Mouse (Mus musculus) megakaryocyte, adult 5-6 weeks (primary cell): Measurements from ENCODE around the gene Gif. TPM values are rescaled to one million over a fixed set of nuclear protein-coding genes. Genes with fewer than 3 reads are reported as not detected.

ENCODE experiments used
- ATAC-seq: 2 replicates; pipeline ENCODE4 v1.8.0; 2016; ENCODE audit warnings: mild to moderate bottlenecking, inconsistent platforms; ENCODE audit not compliant: poor library complexity, severe bottlenecking
- total RNA-seq, 2 experiments: library from RNA; stranded (forward) in 1 of 2; stranded (reverse) in 1 of 2; fragments of 153-499, 151-499 nt in 1 of 2; fragments of 221-1000, 200-1000 nt in 1 of 2; gene quantifications; 2 replicates each; pipeline versions ENCODE4 v1.2.3 to v1.2.4; 2015 to 2017

Gif gene
- total RNA-seq, 2 experiments from 2014 or later = not detected

DNA sequence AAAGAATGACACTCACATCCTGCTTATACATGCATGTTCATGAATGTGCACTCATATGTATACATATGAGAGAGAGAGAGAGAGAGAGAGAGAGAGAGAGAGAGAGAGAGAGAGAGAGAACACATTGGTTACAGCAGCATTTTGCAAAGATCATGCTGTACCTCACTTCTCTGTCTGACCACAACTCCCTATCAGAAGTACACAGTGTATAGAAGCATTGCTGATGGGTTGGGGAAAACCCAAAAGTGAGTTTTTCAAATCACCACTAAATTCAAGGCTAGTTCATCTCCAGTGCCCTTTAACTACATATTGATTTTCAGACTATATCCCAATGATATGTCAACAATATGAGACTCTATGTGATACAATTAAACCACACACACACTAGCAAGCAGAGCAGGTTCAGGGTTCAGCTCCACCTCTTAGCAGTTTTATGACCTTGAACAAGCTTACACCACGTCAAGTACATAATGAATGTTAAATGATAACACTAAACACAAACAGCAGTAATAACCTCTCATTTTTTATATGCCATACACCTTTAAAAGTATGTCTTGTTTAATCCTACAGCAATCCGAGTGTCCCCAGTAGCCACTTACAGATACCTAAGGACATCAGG, 46.5 kb downstream of the Gif start:
- no peak for ATAC-seq

DNA sequence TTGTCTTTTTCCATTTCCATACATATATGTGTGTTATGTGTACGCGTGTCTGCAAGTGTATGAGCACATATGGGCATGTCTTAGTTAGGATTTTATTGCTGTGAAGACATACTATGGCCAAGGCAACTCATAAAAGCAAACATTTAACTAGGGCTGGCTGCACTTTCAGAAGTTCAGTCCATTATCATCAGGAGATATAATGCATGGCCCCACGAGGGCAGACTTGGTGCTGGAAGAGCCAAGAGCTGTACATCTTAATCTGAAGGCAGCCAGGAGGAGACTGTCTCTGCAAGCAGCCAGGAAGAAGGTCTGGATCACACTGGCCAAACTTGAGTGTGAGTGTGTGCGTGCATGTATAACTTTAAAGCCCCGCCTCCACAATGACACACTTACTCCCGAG, 47.1 kb downstream of the Gif start:
- no peak for ATAC-seq

DNA sequence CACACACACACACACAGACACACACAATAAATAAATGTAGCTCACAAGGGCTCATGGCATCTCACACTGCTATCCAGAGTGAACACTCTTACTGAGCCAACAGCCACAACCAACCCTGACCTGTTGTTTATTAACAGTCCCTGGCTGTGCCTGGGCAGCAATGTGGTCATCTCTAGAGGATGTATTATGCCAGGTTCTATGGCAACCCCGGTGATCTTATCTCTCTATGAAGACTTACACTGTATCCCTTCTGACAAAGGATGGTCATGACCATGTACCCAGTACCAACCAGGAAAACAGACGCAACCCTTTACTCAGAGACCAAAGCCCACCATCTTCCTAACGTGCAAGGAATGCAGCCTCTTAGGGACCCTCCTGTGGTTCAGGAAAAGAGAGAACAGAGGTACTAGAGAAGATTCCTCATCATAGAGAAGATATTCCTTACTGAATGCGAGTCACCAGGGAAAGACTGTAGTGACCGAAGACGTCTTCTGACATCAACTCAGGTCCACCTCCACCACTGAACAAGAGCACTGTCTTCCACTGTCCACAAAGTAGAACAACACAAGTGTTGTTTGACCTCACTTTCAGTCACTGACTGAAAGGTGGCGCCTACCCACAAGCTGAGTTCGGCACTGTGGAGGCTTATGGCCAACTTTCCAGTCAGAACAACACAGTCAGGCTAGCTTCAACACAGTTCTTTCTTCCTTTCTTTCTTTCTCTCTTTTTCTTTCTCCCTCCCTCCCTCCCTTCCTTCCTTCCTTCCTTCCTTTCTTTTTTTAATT, 53.4 kb downstream of the Gif start:
- peak; percentile 78 for ATAC-seq

DNA sequence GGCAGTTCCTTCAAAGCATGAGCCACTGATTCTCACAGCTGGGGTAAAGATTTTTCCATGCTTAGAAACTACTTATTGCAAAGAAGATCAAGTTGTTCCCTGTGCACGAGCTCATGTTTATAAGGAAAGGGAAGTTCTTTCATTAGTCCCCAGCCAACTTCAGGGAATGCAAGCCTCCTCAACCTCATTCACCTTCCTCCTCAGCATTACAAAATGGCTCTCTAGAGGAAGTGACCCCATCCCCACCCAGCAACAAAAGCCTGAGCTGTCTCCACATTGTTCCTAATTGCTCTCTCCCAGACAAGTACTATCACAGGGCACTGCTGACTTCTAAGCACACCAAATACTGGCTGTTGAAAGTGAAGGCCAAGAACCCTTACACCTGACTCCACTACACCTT, 57.1 kb downstream of the Gif start:
- ATAC-seq = peak; percentile 56

DNA sequence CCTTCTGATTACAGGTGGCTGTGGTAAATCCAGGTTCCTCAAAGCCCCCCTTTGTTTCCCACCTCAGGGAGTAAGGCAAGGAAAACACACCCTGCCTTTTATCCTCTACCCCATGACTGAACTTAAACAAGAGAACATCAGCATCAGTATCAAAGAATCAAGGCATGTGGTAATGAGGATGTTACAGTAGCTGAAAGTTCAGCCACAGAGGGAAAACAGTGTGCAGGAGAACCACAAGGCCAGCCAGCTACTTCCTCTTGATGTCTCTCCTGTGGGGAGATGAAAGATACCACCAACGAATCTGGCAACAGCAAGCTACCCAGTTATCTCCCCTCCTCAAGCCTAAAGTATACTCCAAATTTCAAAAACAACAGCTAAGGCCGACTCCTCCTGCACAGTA, 59.9 kb downstream of the Gif start:
- peak; percentile 81 for ATAC-seq

DNA sequence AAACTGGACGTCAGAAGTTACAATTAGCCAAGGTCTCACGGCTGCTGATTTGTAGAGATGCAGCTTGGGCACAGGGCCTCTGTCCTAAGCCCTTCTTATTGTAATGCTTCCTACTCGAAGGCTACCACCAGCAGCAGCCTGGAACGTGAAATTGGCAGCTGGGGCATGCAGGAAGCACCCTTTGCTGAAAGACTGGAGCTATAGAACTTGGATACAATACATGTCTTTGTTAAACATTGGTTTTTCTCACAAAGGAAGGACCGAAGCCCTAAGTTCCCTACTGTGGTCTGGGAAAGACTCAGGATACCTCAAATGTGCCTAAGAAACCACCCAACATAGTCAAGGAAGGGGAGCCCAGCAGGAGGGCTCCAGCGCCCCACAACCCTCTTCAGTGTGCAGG, 60.5 kb downstream of the Gif start:
- no peak for ATAC-seq

DNA sequence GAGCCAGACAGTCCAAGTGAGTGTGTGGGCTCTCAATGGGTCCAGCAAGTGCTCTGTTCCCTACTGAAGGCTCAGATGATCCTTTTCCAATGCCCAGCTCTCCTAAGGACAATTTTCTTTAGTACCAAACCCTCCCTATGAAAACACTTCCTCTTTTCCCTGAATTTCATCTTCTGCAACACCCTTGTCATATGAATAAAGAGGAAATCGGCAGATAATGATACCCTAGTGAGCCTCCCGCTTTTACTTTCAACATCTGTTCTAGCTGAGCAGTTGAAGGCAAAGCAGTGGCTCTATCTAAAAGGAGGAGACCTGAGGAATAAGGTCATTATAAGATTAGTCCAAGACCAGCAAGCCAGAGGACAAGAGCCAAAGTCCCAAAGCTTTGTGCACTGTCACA, 61.1 kb downstream of the Gif start:
- 0 out of 2 replicates have a peak, but pooled peaks have one; percentile 19 for ATAC-seq

DNA sequence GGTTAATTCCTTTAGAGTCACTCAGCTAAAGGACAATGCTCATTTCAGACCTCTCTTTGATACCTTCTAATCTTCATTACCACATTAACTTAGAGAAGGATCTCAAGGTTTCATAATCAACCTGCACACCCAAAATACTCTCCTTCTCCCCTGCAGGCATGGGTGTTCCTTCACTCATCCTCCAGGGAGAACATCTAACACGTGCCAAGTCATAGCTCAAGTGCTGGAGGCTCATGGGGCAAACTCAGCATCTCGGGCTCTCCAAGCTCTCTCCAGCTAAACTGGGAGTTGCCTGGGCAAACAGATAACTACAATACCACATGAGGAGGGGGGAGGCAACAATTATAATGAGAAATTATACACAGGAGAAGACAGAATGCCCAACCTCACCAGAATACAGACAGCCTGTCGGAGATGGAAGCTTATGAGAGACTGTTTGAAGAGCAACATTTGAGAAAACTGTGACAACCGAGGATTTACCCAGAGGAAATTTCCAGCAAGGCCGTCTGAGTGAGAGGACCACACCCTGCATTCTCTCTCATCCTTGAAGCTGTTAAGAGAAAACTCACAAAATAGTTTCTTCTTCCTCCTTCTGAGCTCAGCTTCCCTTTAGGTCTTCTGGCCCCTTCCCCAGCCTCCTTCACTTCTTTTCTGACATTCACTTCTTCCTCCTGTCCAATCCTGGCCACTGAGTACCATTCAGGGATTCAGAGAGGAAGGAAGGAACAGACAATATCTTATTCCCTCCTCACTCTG, 62.8 kb downstream of the Gif start:
- 0 out of 2 replicates have a peak, but pooled peaks have one; percentile 17 for ATAC-seq

DNA sequence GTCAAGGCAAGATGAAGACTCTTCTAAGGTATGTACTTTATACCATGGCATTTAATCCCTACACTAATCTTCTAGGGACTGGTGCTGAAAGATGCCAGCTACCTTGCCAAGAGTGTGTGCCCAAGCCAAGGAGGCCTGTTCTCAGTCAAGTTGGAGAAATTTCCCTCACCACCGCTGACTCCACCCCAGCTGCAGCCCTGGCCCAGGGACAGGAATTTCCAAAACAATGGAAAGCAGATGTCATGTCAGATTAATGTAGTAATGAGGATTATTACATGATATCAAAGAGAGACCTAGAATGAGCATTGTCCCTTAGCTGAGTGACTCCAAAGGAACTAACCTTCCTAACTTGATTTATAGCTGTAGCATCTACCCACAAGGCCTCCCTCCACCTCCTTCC, 63.5 kb downstream of the Gif start:
- no peak for ATAC-seq

DNA sequence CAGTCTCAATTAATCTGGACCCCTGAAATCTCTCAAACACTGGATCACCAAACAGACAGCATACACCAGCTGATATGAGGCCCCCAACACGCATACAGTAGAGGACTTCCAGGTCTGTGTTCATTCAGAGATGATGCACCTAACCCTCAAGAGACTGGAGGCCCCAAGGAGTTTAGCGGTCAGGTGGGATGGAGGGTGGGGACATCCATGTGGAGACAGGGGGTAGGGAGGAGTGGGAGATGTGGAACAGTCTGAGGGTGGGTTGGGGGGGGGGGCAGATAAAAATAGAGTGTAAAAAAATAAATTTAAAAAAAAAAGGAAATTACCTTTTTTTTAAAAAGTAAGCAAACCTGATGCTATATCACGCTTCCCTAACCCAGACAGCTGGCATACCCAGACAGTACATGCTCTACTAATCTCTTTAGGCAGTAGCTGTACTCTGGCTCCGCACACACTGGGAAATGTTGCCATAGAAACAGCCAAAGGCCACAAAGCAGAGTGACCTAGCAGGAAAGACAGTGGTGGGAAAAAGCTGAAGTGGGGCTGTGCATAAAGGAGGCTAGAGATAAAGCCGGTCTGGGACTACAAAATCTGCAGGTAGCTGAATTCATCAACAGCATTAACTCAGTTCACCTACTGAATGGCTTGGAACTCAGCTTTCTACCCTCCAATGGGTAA, 64.5 kb downstream of the Gif start:
- ATAC-seq = no peak

Other genes starting within 250 kb of the Gif start
- gene Ms4a6b, start 231.0 kb upstream of the Gif start, total RNA-seq (2015) = 242 and 270 TPM in 2 replicates
- gene Ms4a6b, start 231.0 kb upstream of the Gif start, total RNA-seq (2017) = 138 and 141 TPM in 2 replicates
- gene Ms4a4d, start 210.8 kb upstream of the Gif start, total RNA-seq (2015) = 0.21 and 0.54 TPM in 2 replicates
- gene Ms4a4d, start 210.8 kb upstream of the Gif start, total RNA-seq (2017) = 0.53 TPM in 1 of 2 replicates, not detected in the other
- gene Ms4a6d, start 142.7 kb upstream of the Gif start, total RNA-seq (2015) = 62.8 and 76.5 TPM in 2 replicates
- 42.6 and 51.4 TPM in 2 replicates for gene Ms4a6d, start 142.7 kb upstream of the Gif start, total RNA-seq (2017)
- 47.4 and 50.5 TPM in 2 replicates for gene Ms4a2, start 123.8 kb upstream of the Gif start, total RNA-seq (2015)
- gene Ms4a2, start 123.8 kb upstream of the Gif start, total RNA-seq (2017) = 79.4 and 80.1 TPM in 2 replicates
- gene Ms4a3, start 106.7 kb upstream of the Gif start, total RNA-seq (2015) = 42.5 and 48.3 TPM in 2 replicates
- 29.5 and 38.1 TPM in 2 replicates for gene Ms4a3, start 106.7 kb upstream of the Gif start, total RNA-seq (2017)
- 0.51 TPM in 1 of 2 replicates, not detected in the other for gene Oosp2, start 87.0 kb upstream of the Gif start, total RNA-seq (2015)
- gene Oosp2, start 87.0 kb upstream of the Gif start, total RNA-seq (2017) = not detected in 2 replicates
- 0.16 and 0.67 TPM in 2 replicates for gene Oosp1, start 56.4 kb upstream of the Gif start, total RNA-seq (2015)
- 1.1 TPM in 1 of 2 replicates, not detected in the other for gene Oosp1, start 56.4 kb upstream of the Gif start, total RNA-seq (2017)
- gene Oosp3, start 50.5 kb upstream of the Gif start, total RNA-seq (2015) = not detected in 2 replicates
- not detected in 2 replicates for gene Oosp3, start 50.5 kb upstream of the Gif start, total RNA-seq (2017)
- 34.2 and 38.7 TPM in 2 replicates for gene Mrpl16, start 22.8 kb downstream of the Gif start, total RNA-seq (2015)
- gene Mrpl16, start 22.8 kb downstream of the Gif start, total RNA-seq (2017) = 50.3 and 50.5 TPM in 2 replicates
- 27.6 and 28.5 TPM in 2 replicates for gene Stx3, start 71.8 kb downstream of the Gif start, total RNA-seq (2015)
- 30.4 and 31.5 TPM in 2 replicates for gene Stx3, start 71.8 kb downstream of the Gif start, total RNA-seq (2017)
- not detected in 2 replicates for gene Olfr1417, start 91.7 kb downstream of the Gif start, total RNA-seq (2015)
- not detected in 2 replicates for gene Olfr1417, start 91.7 kb downstream of the Gif start, total RNA-seq (2017)
- gene Olfr1418, start 113.5 kb downstream of the Gif start, total RNA-seq (2015) = not detected in 2 replicates
- gene Olfr1418, start 113.5 kb downstream of the Gif start, total RNA-seq (2017) = not detected in 2 replicates
- gene Olfr1419, start 127.6 kb downstream of the Gif start, total RNA-seq (2015) = not detected in 2 replicates
- not detected in 2 replicates for gene Olfr1419, start 127.6 kb downstream of the Gif start, total RNA-seq (2017)
- not detected in 2 replicates for gene Olfr1420, start 139.0 kb downstream of the Gif start, total RNA-seq (2015)
- not detected in 2 replicates for gene Olfr1420, start 139.0 kb downstream of the Gif start, total RNA-seq (2017)
- gene Patl1, start 164.8 kb downstream of the Gif start, total RNA-seq (2015) = 45.5 and 48.7 TPM in 2 replicates
- gene Patl1, start 164.8 kb downstream of the Gif start, total RNA-seq (2017) = 20.3 and 26.1 TPM in 2 replicates
- gene Osbp, start 218.4 kb downstream of the Gif start, total RNA-seq (2015) = 35.0 and 36.9 TPM in 2 replicates
- 42.6 and 43.3 TPM in 2 replicates for gene Osbp, start 218.4 kb downstream of the Gif start, total RNA-seq (2017)